Mouse (Mus musculus): Measurements from ENCODE around the gene Arid4a. TPM values are rescaled to one million over a fixed set of nuclear protein-coding genes. Genes with fewer than 3 reads are reported as not detected.
"Not testable (repeated sequence)": the region's sequence is repeated elsewhere in the genome, so short reads cannot be mapped to it uniquely, and the experiment has no call there.

Gene Arid4a
- polyA plus RNA-seq, 1 experiment from 2014 or later, result 39.0 TPM

GRCm38 (mm10) chr12:71055537-71055936 is 39.7 kb downstream of the Arid4a start:
- WGBS, result 65% methylated on average over 3 of the region's 3 CpGs
- Histone ChIP-seq H3K27ac (no peak overlapping the region), H3K27me3 (no peaks in the 10 kb centered on the region), H3K4me3 (no peak overlapping the region), H3K9ac (no peak overlapping the region), H3K9me3 (no peaks in the 10 kb centered on the region), H3K36me3 (peaks cover 25% of the 10 kb centered on the region), H3K4me1 (0 out of 2 replicates have a peak, but pooled peaks cover 4% of the 10 kb centered on the region), H3K4me2 (no peak overlapping the region)
- ATAC-seq (ENCODE audit: insufficient number of reproducible peaks, low FRiP score, low TSS enrichment, low read depth), result no peak

- Histone ChIP-seq H3K27ac (no peak overlapping the region), H3K4me2 (no peak overlapping the region), H3K4me1 (no peaks in the 10 kb centered on the region), H3K9ac (no peak overlapping the region), H3K27me3 (no peaks in the 10 kb centered on the region), H3K36me3 (peaks cover 52% of the 10 kb centered on the region), H3K4me3 (no peak overlapping the region), H3K9me3 (no peaks in the 10 kb centered on the region)
- 92% methylated on average over 7 of the region's 7 CpGs for WGBS
- no peak for ATAC-seq (ENCODE audit: insufficient number of reproducible peaks, low FRiP score, low TSS enrichment, low read depth)
Observed at GRCm38 (mm10) chr12:71059741-71060140, 44.0 kb downstream of the Arid4a start.

DNA sequence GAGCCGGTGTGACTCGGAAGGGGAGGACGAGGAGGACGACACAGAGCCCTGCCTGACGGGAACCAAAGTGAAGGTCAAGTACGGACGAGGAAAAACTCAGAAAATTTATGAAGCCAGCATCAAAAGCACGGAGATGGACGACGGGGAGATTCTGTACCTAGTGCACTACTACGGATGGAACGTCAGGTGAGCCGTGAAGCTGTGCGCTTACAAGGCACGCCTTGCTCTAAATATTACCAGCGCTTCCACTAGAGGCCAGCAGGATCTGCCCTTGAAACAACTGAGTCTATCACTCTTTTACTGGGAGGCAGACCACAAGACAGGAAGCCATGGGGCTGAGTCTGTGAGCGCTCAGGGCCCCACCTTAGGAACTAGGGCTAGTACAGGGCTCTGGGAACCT is 54.1 kb downstream of the Arid4a start:
- Histone ChIP-seq H3K9me3 (no peaks in the 10 kb centered on the region), H3K27ac (no peak overlapping the region), H3K9ac (no peak overlapping the region), H3K4me2 (no peak overlapping the region), H3K27me3 (no peaks in the 10 kb centered on the region), H3K36me3 (peaks cover 77% of the 10 kb centered on the region), H3K4me1 (no peaks in the 10 kb centered on the region), H3K4me3 (no peak overlapping the region)
- WGBS, result 94% methylated on average over 17 of the region's 17 CpGs
- ATAC-seq (ENCODE audit: insufficient number of reproducible peaks, low FRiP score, low TSS enrichment, low read depth), result no peak

GRCm38 (mm10) chr12:71072048-71072447 is 56.3 kb downstream of the Arid4a start:
- Histone ChIP-seq H3K9ac (no peak overlapping the region), H3K4me1 (no peaks in the 10 kb centered on the region), H3K4me3 (no peak overlapping the region), H3K27ac (no peak overlapping the region), H3K9me3 (no peaks in the 10 kb centered on the region), H3K27me3 (no peaks in the 10 kb centered on the region), H3K36me3 (peaks cover 87% of the 10 kb centered on the region), H3K4me2 (no peak overlapping the region)
- WGBS, result 90% methylated on average over 4 of the region's 4 CpGs
- ATAC-seq (ENCODE audit: insufficient number of reproducible peaks, low FRiP score, low TSS enrichment, low read depth), result no peak

GRCm38 (mm10) chr12:71073113-71073730 is 57.4 kb downstream of the Arid4a start:
- Histone ChIP-seq H3K27ac (no peak overlapping the region), H3K4me3 (no peak overlapping the region), H3K27me3 (no peaks in the 10 kb centered on the region), H3K9ac (no peak overlapping the region), H3K4me1 (no peaks in the 10 kb centered on the region), H3K36me3 (peaks cover 75% of the 10 kb centered on the region), H3K4me2 (no peak overlapping the region), H3K9me3 (no peaks in the 10 kb centered on the region)
- 63% methylated on average over 12 of the region's 12 CpGs for WGBS
- no peak for ATAC-seq (ENCODE audit: insufficient number of reproducible peaks, low FRiP score, low TSS enrichment, low read depth)

GRCm38 (mm10) chr12:71086331-71086730 is 70.5 kb downstream of the Arid4a start:
- no peak overlapping the region for H3K4me2 ChIP-seq
- peaks cover 10% of the 10 kb centered on the region; the same call in 1 of the 2 replicates for H3K36me3 ChIP-seq
- 88% methylated on average over 8 of the region's 8 CpGs for WGBS
- no peak overlapping the region for H3K9ac ChIP-seq
- H3K4me3 ChIP-seq, result no peak overlapping the region
- no peak for ATAC-seq (ENCODE audit: insufficient number of reproducible peaks, low FRiP score, low TSS enrichment, low read depth)
- no peak overlapping the region for H3K27ac ChIP-seq
- H3K4me1 ChIP-seq, result no peaks in the 10 kb centered on the region
- H3K27me3 ChIP-seq, result no peaks in the 10 kb centered on the region
- no peaks in the 10 kb centered on the region for H3K9me3 ChIP-seq

DNA sequence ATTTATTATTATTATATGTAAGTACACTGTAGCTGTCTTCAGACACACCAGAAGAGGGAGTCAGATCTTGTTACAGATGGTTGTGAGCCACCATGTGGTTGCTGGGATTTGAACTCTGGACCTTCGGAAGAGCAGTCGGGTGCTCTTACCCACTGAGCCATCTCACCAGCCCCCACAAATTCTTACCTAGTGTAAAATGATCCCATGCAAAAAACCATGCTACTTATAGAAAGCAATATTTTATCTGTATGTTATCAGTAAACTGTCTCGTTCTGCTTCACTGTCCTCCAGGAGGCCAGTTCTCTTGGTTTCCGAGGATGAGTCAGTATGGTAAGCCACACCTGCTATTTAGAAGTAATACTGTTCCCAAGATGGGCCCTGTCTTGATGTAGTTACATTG is 88.5 kb downstream of the Arid4a start:
- ATAC-seq (ENCODE audit: insufficient number of reproducible peaks, low FRiP score, low TSS enrichment, low read depth); H3K4me2 ChIP-seq; H3K9me3 ChIP-seq; H3K9ac ChIP-seq; H3K27ac ChIP-seq; H3K36me3 ChIP-seq; H3K4me1 ChIP-seq; H3K4me3 ChIP-seq; H3K27me3 ChIP-seq: not testable (repeated sequence)
- 81% methylated on average over 4 of the region's 4 CpGs for WGBS

DNA sequence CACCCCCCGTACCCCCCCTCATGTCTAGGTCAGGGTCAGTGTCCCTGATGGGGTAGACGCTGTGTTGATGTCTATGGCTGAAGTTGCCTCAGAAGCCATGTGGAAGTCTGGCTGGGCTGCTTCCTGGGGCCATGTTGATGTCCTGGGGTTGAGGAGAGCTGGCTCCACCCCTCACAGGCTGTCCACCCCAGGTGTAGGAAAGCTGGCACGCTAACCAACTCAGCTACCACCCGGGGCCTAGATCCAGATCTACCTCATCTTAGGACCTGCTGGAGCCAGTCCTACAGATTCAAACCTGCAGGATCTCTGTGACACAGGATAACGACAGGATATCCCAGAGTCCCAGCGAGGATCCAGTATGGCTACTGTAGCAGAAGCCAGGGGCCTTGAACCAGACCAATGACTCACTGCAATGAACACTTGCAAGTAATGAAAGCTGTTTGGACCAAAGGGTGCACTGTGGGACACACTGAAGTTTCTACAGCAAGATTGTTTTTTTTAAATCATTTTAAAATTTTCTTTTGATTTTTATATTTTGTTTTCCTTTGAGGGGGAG is 91.5 kb downstream of the Arid4a start:
- Histone ChIP-seq H3K9ac (no peak overlapping the region), H3K4me2 (no peak overlapping the region), H3K36me3 (no peaks in the 10 kb centered on the region), H3K9me3 (no peaks in the 10 kb centered on the region), H3K27me3 (0 out of 2 replicates have a peak, but pooled peaks cover 9% of the 10 kb centered on the region), H3K4me3 (no peak overlapping the region), H3K27ac (no peak overlapping the region), H3K4me1 (peaks cover 6% of the 10 kb centered on the region)
- WGBS, result 82% methylated on average over 6 of the region's 6 CpGs
- ATAC-seq (ENCODE audit: insufficient number of reproducible peaks, low FRiP score, low TSS enrichment, low read depth), result no peak

DNA sequence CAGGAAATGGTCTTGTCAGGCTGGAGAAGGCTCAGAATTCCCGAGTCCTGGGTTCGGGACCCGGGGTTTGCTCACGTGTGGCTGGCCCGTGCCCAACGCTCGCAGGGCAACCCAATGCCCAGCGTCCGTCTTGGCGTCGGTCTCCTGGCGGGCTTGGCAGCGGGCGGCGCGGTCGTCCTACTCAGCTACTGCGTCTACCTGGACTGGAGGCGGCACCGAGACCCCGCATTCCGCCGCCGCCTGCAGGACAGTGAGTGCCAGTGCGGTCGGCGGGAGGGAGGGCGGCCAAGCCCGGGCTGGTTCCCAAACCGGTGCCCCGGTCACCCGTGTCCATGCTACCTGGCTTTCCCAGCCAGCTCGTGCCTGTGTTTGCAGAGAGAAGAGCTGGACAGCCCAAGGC is 95.5 kb downstream of the Arid4a start, which contains the start of gene Tomm20l:
TSS of gene Tomm20l (plus strand) at position 98 of the 400 bp plus-strand sequence.
- Histone ChIP-seq H3K9ac (no peak within 1 kb of the TSS), H3K4me2 (peak within 1 kb of the TSS; percentile 42), H3K9me3 (no peaks in the 10 kb centered on the region), H3K27ac (no peak within 1 kb of the TSS), H3K4me1 (peaks cover 9% of the 10 kb centered on the region), H3K4me3 (peak within 1 kb of the TSS; percentile 24), H3K36me3 (no peaks in the 10 kb centered on the region), H3K27me3 (0 out of 2 replicates have a peak, but pooled peaks cover 9% of the 10 kb centered on the region)
- 10% methylated on average over 32 of the region's 33 CpGs for WGBS
- ATAC-seq (ENCODE audit: insufficient number of reproducible peaks, low FRiP score, low TSS enrichment, low read depth), result no peak

DNA sequence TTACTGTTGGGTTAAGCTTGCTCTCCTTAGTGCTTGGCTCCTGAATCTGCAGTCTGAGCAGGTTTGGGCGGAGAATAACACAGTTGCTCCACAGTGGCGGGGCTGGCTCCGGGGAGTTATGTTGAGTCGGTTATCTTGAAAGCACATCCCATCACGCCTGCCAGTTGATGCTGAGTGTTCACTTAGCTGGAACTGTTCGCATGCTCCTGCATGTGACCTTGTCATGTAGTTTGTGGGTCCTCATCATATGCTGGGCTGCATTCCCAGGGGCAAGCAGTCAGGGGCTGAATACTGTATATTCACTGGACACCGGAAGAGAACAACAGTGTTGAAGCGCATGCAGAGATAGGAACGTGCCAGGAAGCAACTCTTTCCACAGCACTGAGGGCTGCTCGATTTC is 97.3 kb downstream of the Arid4a start:
- 0 out of 2 replicates have a peak, but pooled peaks cover 9% of the 10 kb centered on the region for H3K27me3 ChIP-seq
- ATAC-seq (ENCODE audit: insufficient number of reproducible peaks, low FRiP score, low TSS enrichment, low read depth), result no peak
- WGBS, result 85% methylated on average over 10 of the region's 10 CpGs
- no peaks in the 10 kb centered on the region for H3K36me3 ChIP-seq
- H3K4me2 ChIP-seq, result no peak overlapping the region
- H3K27ac ChIP-seq, result no peak overlapping the region
- H3K9ac ChIP-seq, result no peak overlapping the region
- peaks cover 9% of the 10 kb centered on the region for H3K4me1 ChIP-seq
- H3K9me3 ChIP-seq, result no peaks in the 10 kb centered on the region
- H3K4me3 ChIP-seq, result no peak overlapping the region

GRCm38 (mm10) chr12:71113675-71114288 is 98.0 kb downstream of the Arid4a start:
- H3K9ac ChIP-seq, result no peak overlapping the region
- H3K4me2 ChIP-seq, result no peak overlapping the region
- ATAC-seq (ENCODE audit: insufficient number of reproducible peaks, low FRiP score, low TSS enrichment, low read depth), result no peak
- peaks cover 9% of the 10 kb centered on the region for H3K4me1 ChIP-seq
- no peaks in the 10 kb centered on the region for H3K36me3 ChIP-seq
- H3K27ac ChIP-seq, result no peak overlapping the region
- no peak overlapping the region for H3K4me3 ChIP-seq
- H3K9me3 ChIP-seq, result no peaks in the 10 kb centered on the region
- 30% methylated on average over 12 of the region's 12 CpGs for WGBS
- H3K27me3 ChIP-seq, result 0 out of 2 replicates have a peak, but pooled peaks cover 9% of the 10 kb centered on the region

DNA sequence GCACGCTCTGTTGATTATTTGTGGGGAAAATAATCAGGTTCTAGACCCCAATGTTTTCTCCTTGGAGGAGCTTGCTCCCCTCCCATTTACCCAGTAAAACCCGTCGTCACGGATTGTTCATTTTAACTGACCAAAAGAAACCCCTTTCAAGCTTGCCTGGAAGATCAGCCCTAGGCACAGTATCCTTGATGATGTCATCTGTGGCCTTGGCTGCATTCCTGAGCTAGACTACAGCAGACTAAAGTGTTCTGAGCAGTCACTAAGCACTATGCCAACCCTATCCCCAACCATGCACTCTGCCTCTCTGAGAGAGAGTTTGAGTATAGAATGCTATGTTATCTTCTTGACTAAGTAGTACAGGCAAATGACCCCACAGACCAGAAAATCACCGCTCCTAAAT is 100.6 kb downstream of the Arid4a start:
- ATAC-seq (ENCODE audit: insufficient number of reproducible peaks, low FRiP score, low TSS enrichment, low read depth), result no peak
- Histone ChIP-seq H3K36me3 (0 out of 2 replicates have a peak, but pooled peaks cover 4% of the 10 kb centered on the region), H3K4me2 (no peak overlapping the region), H3K27ac (no peak overlapping the region), H3K4me3 (no peak overlapping the region), H3K9me3 (no peaks in the 10 kb centered on the region), H3K9ac (no peak overlapping the region), H3K27me3 (0 out of 2 replicates have a peak, but pooled peaks cover 1% of the 10 kb centered on the region), H3K4me1 (peaks cover 5% of the 10 kb centered on the region)
- 77% methylated on average over 5 of the region's 5 CpGs for WGBS
